8 mouse cellular contexts compared by ENCODE assay signal in the genomic region with DNA sequence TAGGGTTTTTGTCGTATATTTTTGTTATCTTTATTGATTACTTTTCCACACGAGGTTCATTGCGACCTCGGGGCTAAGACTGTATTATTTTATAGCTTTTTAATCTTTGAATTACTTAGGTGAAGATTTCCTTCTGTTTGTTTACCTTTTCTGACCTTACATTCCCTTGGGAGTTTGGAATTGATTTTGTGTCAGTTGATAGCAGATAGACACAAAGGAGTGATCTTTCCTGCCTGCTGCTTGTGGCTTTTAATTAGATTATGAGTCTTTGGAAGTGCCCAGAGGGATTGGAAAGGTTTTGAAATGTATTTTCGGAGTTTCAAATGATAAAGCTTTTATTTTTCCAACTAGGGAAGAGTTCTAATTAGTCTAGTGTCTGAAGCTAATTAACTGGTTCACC. TPM values are rescaled to one million over a fixed set of nuclear protein-coding genes. Genes with fewer than 3 reads are reported as not detected.
DNase-seq lines count a peak whose midpoint lies in the region; ATAC-seq lines count a peak whose summit lies in the region.

No protein-coding gene starts in this region.

- H3K4me2 ChIP-seq in kidney, embryonic 15.5 days: peak overlapping the region; percentile 60
- H3K4me2 ChIP-seq in hindbrain, embryonic 15.5 days: peak overlapping the region; percentile 65
- peak overlapping the region; percentile 65 for H3K4me2 ChIP-seq in midbrain, embryonic 15.5 days

- H3K27ac ChIP-seq in kidney, embryonic 15.5 days: no peak overlapping the region
- H3K27ac ChIP-seq in hindbrain, embryonic 15.5 days (replicated peaks): no peak overlapping the region
- no peak overlapping the region for H3K27ac ChIP-seq in midbrain, embryonic 15.5 days

- ATAC-seq in kidney, embryonic 15.5 days (replicated peaks; ENCODE audit: low FRiP score): no peak
- ATAC-seq in hindbrain, embryonic 15.5 days (ENCODE audit: low FRiP score, low read depth): no peak
- no peak for ATAC-seq in midbrain, embryonic 15.5 days (replicated peaks)
- no peak for ATAC-seq in monocyte, adult 5-6 weeks (replicated peaks; ENCODE audit: insufficient number of reproducible peaks, low FRiP score, low TSS enrichment, poor library complexity, severe bottlenecking)

- H3K36me3 ChIP-seq in kidney, embryonic 15.5 days: no peaks in the 10 kb centered on the region
- H3K36me3 ChIP-seq in hindbrain, embryonic 15.5 days: no peaks in the 10 kb centered on the region
- no peaks in the 10 kb centered on the region for H3K36me3 ChIP-seq in midbrain, embryonic 15.5 days (replicated peaks)

- no peaks in the 10 kb centered on the region for H3K27me3 ChIP-seq in kidney, embryonic 15.5 days
- no peaks in the 10 kb centered on the region for H3K27me3 ChIP-seq in hindbrain, embryonic 15.5 days
- no peaks in the 10 kb centered on the region for H3K27me3 ChIP-seq in midbrain, embryonic 15.5 days (replicated peaks)

- no peak for DNase-seq in kidney, adult 11 months
- DNase-seq in embryo, embryonic 10 days (ENCODE audit: low spot score): peak; percentile 51
- no peak for DNase-seq in urinary bladder, postnatal 4 days (ENCODE audit: low spot score in 2 of 2)
- DNase-seq in gastrocnemius, postnatal 4 days (ENCODE audit: low spot score in 2 of 2): no peak

- no peaks in the 10 kb centered on the region for H3K9me3 ChIP-seq in kidney, embryonic 15.5 days (replicated peaks)
- H3K9me3 ChIP-seq in hindbrain, embryonic 15.5 days: no peaks in the 10 kb centered on the region
- H3K9me3 ChIP-seq in midbrain, embryonic 15.5 days: no peaks in the 10 kb centered on the region

- WGBS in kidney, embryonic 15.5 days: 24% methylated on average over 5 of the region's 5 CpGs
- 50% methylated on average over 5 of the region's 5 CpGs for WGBS in hindbrain, embryonic 15.5 days
- WGBS in midbrain, embryonic 15.5 days: 38% methylated on average over 5 of the region's 5 CpGs

- H3K4me3 ChIP-seq in kidney, embryonic 15.5 days (replicated peaks): peak overlapping the region; percentile 74
- peak overlapping the region; percentile 68 for H3K4me3 ChIP-seq in hindbrain, embryonic 15.5 days
- peak overlapping the region; percentile 86 for H3K4me3 ChIP-seq in midbrain, embryonic 15.5 days

- H3K4me1 ChIP-seq in kidney, embryonic 15.5 days: peaks cover 10% of the 10 kb centered on the region
- H3K4me1 ChIP-seq in hindbrain, embryonic 15.5 days (replicated peaks): peaks cover 16% of the 10 kb centered on the region
- peaks cover 13% of the 10 kb centered on the region for H3K4me1 ChIP-seq in midbrain, embryonic 15.5 days

- peak overlapping the region; percentile 76 for H3K9ac ChIP-seq in kidney, embryonic 15.5 days
- peak overlapping the region; percentile 78 for H3K9ac ChIP-seq in hindbrain, embryonic 15.5 days
- H3K9ac ChIP-seq in midbrain, embryonic 15.5 days: peak overlapping the region; percentile 92; the same call in 1 of the 2 replicates

RNA-seq across cellular contexts. Expression of a gene that starts 1.1 kb away (rescaled TPM):
- polyA plus RNA-seq in kidney, embryonic 15.5 days (2015; fragmentation: Nextera tagmentation; extraction: Ambion mirVana): 13.4 and 14.1 TPM in 2 replicates
- polyA plus RNA-seq in hindbrain, embryonic 15.5 days (2015; fragmentation: Nextera tagmentation; extraction: Ambion mirVana): 17.3 and 18.6 TPM in 2 replicates
- polyA plus RNA-seq in midbrain, embryonic 15.5 days (2015; fragmentation: Nextera tagmentation; extraction: Ambion mirVana): 15.9 and 21.1 TPM in 2 replicates
- 25.5 to 31.3 TPM (median 30.3 TPM) in 3 replicates for total RNA-seq in monocyte, adult 5-6 weeks (2017)
- 10 to 100 TPM in 1 of 2 experiments, 1 to 10 TPM in 1; 7.8 to 11.6 TPM for total RNA-seq in gastrocnemius, postnatal 4 days (2021)
